17 mouse cellular contexts compared by ENCODE assay signal in genomic region chr7:115410501-115411230, GRCm38 (mm10).
DNase-seq lines count a peak whose midpoint lies in the region; ATAC-seq and TF ChIP-seq lines count a peak whose summit lies in the region.
"Had no signal": no experiment of that assay in that cellular context is flagged by ENCODE, and none has a peak within 500 bp of the region (broad histone marks: within the 10 kb centered on the region; RNA-seq: fewer than 3 reads in every experiment).

No protein-coding gene starts in this region.

- peaks cover 50% of the 10 kb centered on the region for H3K4me1 ChIP-seq in forebrain, embryonic 10.5 days
- H3K4me1 ChIP-seq in forebrain, embryonic 11.5 days (replicated peaks; ENCODE audit: control insufficient read depth, insufficient read depth, low read length), result peaks cover 13% of the 10 kb centered on the region
- H3K4me1 ChIP-seq in lung, embryonic 15.5 days, result peaks cover 16% of the 10 kb centered on the region
- H3K4me1 ChIP-seq in limb, embryonic 11.5 days (ENCODE audit: control insufficient read depth, insufficient read depth, low read length), result peaks cover 14% of the 10 kb centered on the region

- H3K27me3 ChIP-seq in forebrain, embryonic 10.5 days (ENCODE audit: poor library complexity, severe bottlenecking), result no peaks in the 10 kb centered on the region
- no peaks in the 10 kb centered on the region for H3K27me3 ChIP-seq in forebrain, embryonic 11.5 days (ENCODE audit: control insufficient read depth, insufficient read depth, low read length)
- H3K27me3 ChIP-seq in lung, embryonic 15.5 days, result peaks cover 27% of the 10 kb centered on the region
- H3K27me3 ChIP-seq in limb, embryonic 11.5 days (ENCODE audit: control insufficient read depth, insufficient read depth, low read length), result no peaks in the 10 kb centered on the region
- H3K27me3 ChIP-seq: CH12.LX; neural tube, embryonic 12.5 days had no signal

- no peak for ATAC-seq in forebrain, embryonic 11.5 days (replicated peaks; ENCODE audit: low FRiP score)
- peak; percentile 53; the same call in 1 of the 2 replicates for ATAC-seq in lung, embryonic 15.5 days (ENCODE audit: borderline replicate concordance, extremely low read depth, low FRiP score, low TSS enrichment)
- ATAC-seq in limb, embryonic 11.5 days (ENCODE audit: insufficient number of reproducible peaks, low FRiP score, low TSS enrichment, low read depth), result peak; percentile 35; the same call in 1 of the 2 replicates
- no peak for ATAC-seq in monocyte, adult 5-6 weeks (replicated peaks; ENCODE audit: insufficient number of reproducible peaks, low FRiP score, low TSS enrichment, poor library complexity, severe bottlenecking)

- H3K9me3 ChIP-seq in forebrain, embryonic 10.5 days, result no peaks in the 10 kb centered on the region
- no peaks in the 10 kb centered on the region for H3K9me3 ChIP-seq in forebrain, embryonic 11.5 days (ENCODE audit: control insufficient read depth, low read length)
- no peaks in the 10 kb centered on the region for H3K9me3 ChIP-seq in lung, embryonic 15.5 days
- no peaks in the 10 kb centered on the region for H3K9me3 ChIP-seq in limb, embryonic 11.5 days (ENCODE audit: control insufficient read depth, low read length)
- H3K9me3 ChIP-seq: neural tube, embryonic 12.5 days had no signal

- H3K27ac ChIP-seq in forebrain, embryonic 10.5 days, result 0 out of 2 replicates have a peak overlapping the region, but pooled peaks have one; percentile 0
- H3K27ac ChIP-seq in forebrain, embryonic 11.5 days (ENCODE audit: low read depth, low read length), result no peak overlapping the region
- no peak overlapping the region for H3K27ac ChIP-seq in lung, embryonic 15.5 days
- no peak overlapping the region for H3K27ac ChIP-seq in limb, embryonic 11.5 days (replicated peaks; ENCODE audit: low read depth, low read length)
- H3K27ac ChIP-seq: neural tube, embryonic 12.5 days; stomach, postnatal 0 days had no signal

- H3K4me2 ChIP-seq in forebrain, embryonic 11.5 days (ENCODE audit: low read depth, low read length, severe bottlenecking), result no peak overlapping the region
- no peak overlapping the region for H3K4me2 ChIP-seq in lung, embryonic 15.5 days
- H3K4me2 ChIP-seq in limb, embryonic 11.5 days (ENCODE audit: low read depth, severe bottlenecking), result no peak overlapping the region
- H3K4me2 ChIP-seq: liver, embryonic 11.5 days; neural tube, embryonic 12.5 days had no signal

- H3K4me3 ChIP-seq in forebrain, embryonic 10.5 days, result no peak overlapping the region
- H3K4me3 ChIP-seq in forebrain, embryonic 11.5 days (ENCODE audit: low read depth, low read length), result no peak overlapping the region
- no peak overlapping the region for H3K4me3 ChIP-seq in lung, embryonic 15.5 days
- H3K4me3 ChIP-seq in limb, embryonic 11.5 days (ENCODE audit: low read depth, low read length), result no peak overlapping the region
- H3K4me3 ChIP-seq: neural tube, embryonic 12.5 days had no signal

- no peak for DNase-seq in forebrain, embryonic 10.5 days (ENCODE audit: extremely low spot score, low spot score)
- no peak for DNase-seq in forebrain, embryonic 11.5 days (ENCODE audit: low spot score)
- no peak for DNase-seq in lung, postnatal 25 days (ENCODE audit: low spot score)
- peak; percentile 58 for DNase-seq in brain, embryonic 14.5 days (ENCODE audit: low read depth)
- peak; percentile 67 for DNase-seq in limb, embryonic 11.5 days (ENCODE audit: low spot score)
- DNase-seq in cerebellum, adult 11 months, result no peak
- DNase-seq: adrenal gland, adult 8-10 months; cerebellum, adult 11-12 months; kidney, adult 9 months; right cerebral cortex, postnatal 25 days; thymus, postnatal 14 days had no signal

- TF ChIP-seq CTCF in brain, embryonic 14.5 days (IDR thresholded peaks at IDR 0.05; ENCODE audit: borderline replicate concordance, extremely low read depth, insufficient read depth, insufficient read length), result no peak

- no peak overlapping the region for H3K9ac ChIP-seq in forebrain, embryonic 11.5 days (ENCODE audit: low read length)
- no peak overlapping the region for H3K9ac ChIP-seq in lung, embryonic 15.5 days
- H3K9ac ChIP-seq in limb, embryonic 11.5 days (ENCODE audit: low read length), result no peak overlapping the region
- H3K9ac ChIP-seq: neural tube, embryonic 12.5 days had no signal

- 87% methylated on average over 17 of the region's 17 CpGs for WGBS in forebrain, embryonic 10.5 days
- WGBS in forebrain, embryonic 11.5 days, result 80% methylated on average over 17 of the region's 17 CpGs
- 42% methylated on average over 17 of the region's 17 CpGs for WGBS in lung, embryonic 15.5 days
- WGBS in limb, embryonic 11.5 days, result 18% methylated on average over 17 of the region's 17 CpGs

- no peak for TF ChIP-seq POLR2A in brain, embryonic 14.5 days (IDR thresholded peaks at IDR 0.05; ENCODE audit: borderline replicate concordance, extremely low read depth, insufficient read depth, insufficient read length, poor library complexity, severe bottlenecking)

- H3K36me3 ChIP-seq in forebrain, embryonic 10.5 days (replicated peaks), result no peaks in the 10 kb centered on the region
- H3K36me3 ChIP-seq in forebrain, embryonic 11.5 days (ENCODE audit: control insufficient read depth, insufficient read depth, low read length), result no peaks in the 10 kb centered on the region
- H3K36me3 ChIP-seq in lung, embryonic 15.5 days, result no peaks in the 10 kb centered on the region
- no peaks in the 10 kb centered on the region for H3K36me3 ChIP-seq in limb, embryonic 11.5 days (ENCODE audit: control insufficient read depth, insufficient read depth, low read length)
- H3K36me3 ChIP-seq: neural tube, embryonic 12.5 days had no signal

Comparison
In these comparisons a context has a peak if more than half of its experiments do, and no peak if none do; other contexts are left out.
1. DNase-seq: peak in brain, embryonic 14.5 days (single experiment) and limb, embryonic 11.5 days (single experiment); none in forebrain, embryonic 10.5 days (single experiment), forebrain, embryonic 11.5 days (single experiment), lung, postnatal 25 days (single experiment) and cerebellum, adult 11 months (single experiment).
2. ATAC-seq: peak in lung, embryonic 15.5 days (single experiment) and limb, embryonic 11.5 days (single experiment); none in forebrain, embryonic 11.5 days (single experiment) and monocyte, adult 5-6 weeks (single experiment).